Mouse (Mus musculus): ENCODE measurements at regions not wholly inside any gene's neighbourhood (a gene's known extent, or its start where the extent isn't known, plus 50 kb on each side); places are given as distances from the start of the nearest gene placed in this dataset.

DNA sequence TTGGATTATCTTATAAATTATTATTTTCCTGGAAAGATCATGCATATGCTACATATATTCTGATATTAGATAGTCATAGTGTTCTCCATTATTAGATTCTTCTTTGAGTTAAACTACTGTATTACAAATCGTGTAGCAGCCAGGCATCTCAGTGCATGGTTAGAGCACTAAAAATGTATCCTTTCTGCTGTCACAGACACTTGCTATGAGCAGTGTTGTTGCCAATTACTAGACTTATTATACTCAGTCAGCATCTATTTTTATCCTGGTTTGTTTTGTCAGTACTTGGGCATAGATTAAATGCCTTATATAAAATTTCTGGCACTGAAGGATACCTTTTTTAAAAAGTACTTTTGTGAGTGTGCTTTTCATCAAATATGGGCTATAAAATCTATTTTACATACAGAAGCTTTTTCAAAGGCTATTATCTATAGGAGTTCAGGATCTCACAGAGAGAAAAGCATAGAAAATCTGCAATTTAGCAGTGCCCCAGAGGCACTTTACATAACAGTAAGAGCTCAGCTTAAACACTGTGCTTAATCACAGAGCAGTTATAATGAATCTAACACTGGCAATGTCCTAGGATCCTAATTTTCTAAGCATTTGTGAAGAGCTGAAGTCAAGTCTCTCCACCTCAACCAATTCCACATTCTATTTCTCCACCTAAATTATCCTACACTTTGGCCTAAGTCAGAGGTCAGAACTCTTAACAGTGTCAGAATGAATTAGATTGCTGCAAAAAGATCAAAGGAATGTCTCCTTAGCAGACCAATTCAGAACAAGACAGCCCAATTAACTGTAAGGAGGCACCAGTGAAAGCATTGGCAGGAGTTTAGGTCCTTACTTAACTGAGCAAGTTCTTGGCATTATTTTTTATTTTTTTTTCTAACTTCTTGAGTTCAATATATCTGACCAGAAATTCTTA is 301.8 kb upstream of the Tpm3-rs7 start:
- DNase-seq (ENCODE audit: low spot score) = no peak

DNA sequence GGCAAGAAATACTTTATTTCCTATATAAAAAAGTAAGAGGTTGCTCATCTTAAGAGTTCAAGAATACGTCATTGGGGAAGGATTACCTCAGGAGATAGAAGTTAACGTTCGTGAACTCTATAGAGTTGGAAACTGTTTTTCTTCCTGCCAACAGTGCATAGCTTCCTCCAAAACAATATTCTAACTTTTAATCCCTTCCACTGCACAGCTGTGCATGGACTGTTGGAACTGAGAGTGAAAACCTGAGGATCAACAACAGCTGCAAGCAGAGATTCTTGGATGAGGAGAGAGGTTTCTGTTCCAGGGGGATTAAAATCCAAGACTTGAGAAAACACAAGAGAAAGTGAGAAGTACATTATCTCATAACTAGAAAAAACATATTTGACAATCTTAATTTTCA is 288.2 kb upstream of the Tpm3-rs7 start:
- DNase-seq (ENCODE audit: low spot score) = peak; percentile 5
